Mouse (Mus musculus): ENCODE results near the gene Tfdp2.
"Not testable (repeated sequence)": the region's sequence is repeated elsewhere in the genome, so short reads cannot be mapped to it uniquely, and the experiment has no call there.

The Tfdp2 gene

GRCm38 (mm10) chr9:96195885-96196622 is at the start of gene Tfdp2:
Tfdp2 (plus strand) TSS chr9:96196275.
- CTCF ChIA-PET: no interaction called here

GRCm38 (mm10) chr9:96152801-96153200 is 43.3 kb upstream of the Tfdp2 start:
- CTCF ChIA-PET: no interaction called here

- CTCF ChIA-PET: no interaction called here
These were observed 37.6 kb upstream of the Tfdp2 start for GRCm38 (mm10) chr9:96158431-96158830.

GRCm38 (mm10) chr9:96159047-96159446 is 37.0 kb upstream of the Tfdp2 start:
- CTCF ChIA-PET: no interaction called here

- CTCF ChIA-PET: no interaction called here
These were observed 35.3 kb upstream of the Tfdp2 start for GRCm38 (mm10) chr9:96160767-96161166.

- CTCF ChIA-PET: no interaction called here
These were observed 33.7 kb upstream of the Tfdp2 start for GRCm38 (mm10) chr9:96162421-96162820.

- CTCF ChIA-PET: no interaction called here
These were observed 32.6 kb upstream of the Tfdp2 start for GRCm38 (mm10) chr9:96163443-96163842.

- CTCF ChIA-PET: not testable (repeated sequence)
These were observed 32.1 kb upstream of the Tfdp2 start for GRCm38 (mm10) chr9:96163983-96164382.

- CTCF ChIA-PET: interaction anchor here (0.5 kb wide), 1 partner anchor 1733 kb away, joined by 5 read pairs; no protein-coding TSS in a partner anchor
These were observed 28.9 kb upstream of the Tfdp2 start for GRCm38 (mm10) chr9:96167168-96167585.

- CTCF ChIA-PET: interaction anchor here (0.7 kb wide), 1 partner anchor 502 kb away, joined by 7 read pairs; no protein-coding TSS in a partner anchor
These were observed 25.5 kb upstream of the Tfdp2 start for GRCm38 (mm10) chr9:96170600-96170999.

- CTCF ChIA-PET: no interaction called here
These were observed 11.2 kb upstream of the Tfdp2 start for GRCm38 (mm10) chr9:96184909-96185308.

GRCm38 (mm10) chr9:96186701-96187100 is 9.4 kb upstream of the Tfdp2 start:
- CTCF ChIA-PET: no interaction called here

- CTCF ChIA-PET: no interaction called here
These were observed 634 bp downstream of the Tfdp2 start for GRCm38 (mm10) chr9:96196636-96197181.

GRCm38 (mm10) chr9:96197806-96198205 is 1.7 kb downstream of the Tfdp2 start:
- CTCF ChIA-PET: no interaction called here

GRCm38 (mm10) chr9:96203663-96204062 is 7.6 kb downstream of the Tfdp2 start:
- CTCF ChIA-PET: no interaction called here

- CTCF ChIA-PET: interaction anchor here (0.6 kb wide), 1 partner anchor 10 kb away, joined by 3 read pairs; no protein-coding TSS in a partner anchor
These were observed 11.4 kb downstream of the Tfdp2 start for GRCm38 (mm10) chr9:96207428-96207827.

- CTCF ChIA-PET: no interaction called here
These were observed 17.1 kb downstream of the Tfdp2 start for GRCm38 (mm10) chr9:96213036-96213645.

GRCm38 (mm10) chr9:96214171-96214570 is 18.1 kb downstream of the Tfdp2 start:
- CTCF ChIA-PET: no interaction called here

- CTCF ChIA-PET: interaction anchor here (0.7 kb wide), 1 partner anchor 10 kb away, joined by 3 read pairs; no protein-coding TSS in a partner anchor
These were observed 21.2 kb downstream of the Tfdp2 start for GRCm38 (mm10) chr9:96217299-96217698.

- CTCF ChIA-PET: interaction anchor here (0.7 kb wide), 1 partner anchor 10 kb away, joined by 3 read pairs; no protein-coding TSS in a partner anchor
These were observed 21.7 kb downstream of the Tfdp2 start for GRCm38 (mm10) chr9:96217799-96218198.

- CTCF ChIA-PET: no interaction called here
These were observed 23.1 kb downstream of the Tfdp2 start for GRCm38 (mm10) chr9:96219114-96219669.

GRCm38 (mm10) chr9:96220419-96220818 is 24.3 kb downstream of the Tfdp2 start:
- CTCF ChIA-PET: interaction anchor here (0.6 kb wide), 1 partner anchor 817 kb away, joined by 5 read pairs; no protein-coding TSS in a partner anchor

- CTCF ChIA-PET: no interaction called here
These were observed 27.2 kb downstream of the Tfdp2 start for GRCm38 (mm10) chr9:96223302-96223701.
